Mouse (Mus musculus): Measurements from ENCODE around the gene Gm14743. TPM values are rescaled to one million over a fixed set of nuclear protein-coding genes. Genes with fewer than 3 reads are reported as not detected.
"Not testable (repeated sequence)": the region's sequence is repeated elsewhere in the genome, so short reads cannot be mapped to it uniquely, and the experiment has no call there.

The Gm14743 gene
- not detected for polyA plus RNA-seq (2017; shearing (Covaris generic))

DNA sequence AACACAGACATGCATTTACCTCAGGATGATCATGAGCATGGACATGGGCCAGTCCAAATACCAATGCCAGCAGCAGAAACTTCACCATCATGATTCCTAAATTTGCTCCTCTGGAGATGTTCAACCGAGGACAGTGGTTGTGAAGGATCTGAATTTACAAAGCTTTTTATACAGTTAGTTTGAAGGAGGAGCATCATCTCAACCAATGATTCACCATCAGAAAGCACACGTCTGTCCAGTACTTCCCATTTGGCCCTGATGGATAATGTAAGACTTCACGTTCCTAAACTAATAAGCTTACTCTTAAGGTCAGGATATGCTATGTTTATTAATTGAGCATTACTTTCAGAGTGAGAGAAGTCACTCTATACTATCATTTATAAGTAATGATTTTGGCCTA, at the start of gene Gm14743:
TSS of gene Gm14743 (minus strand) at position 101 of the 400 bp plus-strand sequence.
- ATAC-seq: not testable (repeated sequence)

DNA sequence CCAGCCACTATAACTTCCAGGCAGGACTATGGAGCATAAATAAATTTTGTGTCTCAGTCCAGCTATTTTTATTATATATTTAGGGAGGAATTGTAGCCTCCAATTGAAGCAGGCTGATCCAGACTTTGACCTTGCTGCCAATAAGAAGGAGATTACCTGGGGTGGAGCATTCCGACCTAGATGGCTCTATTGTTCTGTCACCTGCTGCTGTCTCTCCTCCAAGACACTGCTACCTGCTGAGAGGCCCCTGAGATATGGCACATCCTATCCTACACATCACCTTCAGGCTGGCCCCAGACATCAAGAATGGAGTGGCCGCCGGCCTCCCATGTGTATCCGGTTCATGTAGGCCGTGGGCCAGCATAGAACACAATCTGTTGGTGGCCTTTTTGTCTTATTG, 42.9 kb downstream of the Gm14743 start:
- ATAC-seq: no peak

DNA sequence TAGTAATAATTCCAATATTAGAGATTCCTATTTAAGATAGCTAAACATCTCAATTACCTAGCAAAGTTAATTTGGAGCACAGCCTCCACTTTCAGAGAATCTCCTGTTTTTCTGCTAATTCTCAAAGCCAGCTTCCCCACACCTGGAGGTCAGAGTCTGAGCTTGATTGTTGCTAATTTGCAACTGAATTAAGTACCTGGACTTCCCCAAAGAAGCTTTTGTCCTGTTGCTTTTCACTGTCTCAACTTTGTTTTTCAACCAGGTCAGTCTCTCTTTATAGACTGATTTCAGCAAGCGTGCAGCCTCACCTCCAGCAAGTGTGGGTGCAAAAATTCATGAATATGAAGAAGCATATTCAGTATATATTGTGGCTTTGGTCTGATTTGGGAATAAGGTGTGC, 43.5 kb downstream of the Gm14743 start:
- ATAC-seq: not testable (repeated sequence)

Other genes with a start within 250 kb of the Gm14743 start
- gene Obp1a, start 154.5 kb downstream of the Gm14743 start, polyA plus RNA-seq (2017; shearing (Covaris generic)): not detected
- gene Gm5938, start 120.5 kb downstream of the Gm14743 start, polyA plus RNA-seq (2017; shearing (Covaris generic)): not detected
- not detected for gene Obp1b, start 59.1 kb downstream of the Gm14743 start, polyA plus RNA-seq (2017; shearing (Covaris generic))
- gene 4930480E11Rik, start 123.7 kb upstream of the Gm14743 start, polyA plus RNA-seq (2017; shearing (Covaris generic)): not detected

Data from CD4-positive, CD25-positive, alpha-beta regulatory T cell, adult 4 months (primary cell).